ENCODE assay signal across 9 mouse cellular contexts in genomic region chr3:38220934-38221833, GRCm38 (mm10).
DNase-seq lines count a peak whose midpoint lies in the region; ATAC-seq and TF ChIP-seq lines count a peak whose summit lies in the region.
"Had no signal": no experiment of that assay in that cellular context is flagged by ENCODE, and none has a peak within 500 bp of the region (broad histone marks: within the 10 kb centered on the region; RNA-seq: fewer than 3 reads in every experiment).

No protein-coding gene starts in this region.

- no peak overlapping the region for H3K4me3 ChIP-seq in left cerebral cortex, adult 2 months
- H3K4me3 ChIP-seq in ES-E14 (ENCODE audit: insufficient read depth in 1 of 2, low read depth in 1 of 2, low read length in 2 of 2, poor library complexity in 1 of 2, severe bottlenecking in 1 of 2) = no peak overlapping the region
- H3K4me3 ChIP-seq in midbrain, embryonic 13.5 days (replicated peaks) = no peak overlapping the region
- H3K4me3 ChIP-seq: erythroblast, embryonic 14.5 days had no signal

- 54% methylated on average over 11 of the region's 11 CpGs for WGBS in midbrain, embryonic 13.5 days

- H3K9ac ChIP-seq in ES-E14 (ENCODE audit: insufficient read depth, low read depth, low read length, poor library complexity, severe bottlenecking) = no peak overlapping the region
- no peak overlapping the region for H3K9ac ChIP-seq in midbrain, embryonic 13.5 days (replicated peaks)

- ATAC-seq in midbrain, embryonic 13.5 days = peak; percentile 69; the same call in 1 of the 2 replicates
- no peak for ATAC-seq in erythroblast, adult 5-6 weeks (replicated peaks; ENCODE audit: low FRiP score, poor library complexity, severe bottlenecking)

- in situ Hi-C loops in ES-E14 (cut with MboI; ENCODE audit: low sequenced_read_pairs in 2 of 2, unreplicated experiment in 2 of 2) = no loop called here

- peak in 1 of 2 experiments; percentile 31 for DNase-seq in left cerebral cortex, adult 2 months (ENCODE audit: extremely low spot score in 1 of 2, low spot score in 2 of 2)
- DNase-seq in left cerebral cortex, adult 8-10 months (ENCODE audit: low spot score in 2 of 2) = no peak
- peak; percentile 41 for DNase-seq in ES-E14 (ENCODE audit: low read depth, low spot score)
- peak; percentile 21 for DNase-seq in cerebellum, adult 9-11 months
- DNase-seq in heart, postnatal 10 days = peak; percentile 78 to 79
- peak; percentile 49 to 65 for DNase-seq in kidney, postnatal 4 days

- no peaks in the 10 kb centered on the region for H3K27me3 ChIP-seq in midbrain, embryonic 13.5 days

- TF ChIP-seq CTCF in left cerebral cortex, adult 2 months (IDR thresholded peaks at IDR 0.05) = peak; percentile 85

- H3K36me3 ChIP-seq in ES-E14 (ENCODE audit: control insufficient read depth, insufficient read depth, low read length, poor library complexity, severe bottlenecking) = no peaks in the 10 kb centered on the region
- no peaks in the 10 kb centered on the region for H3K36me3 ChIP-seq in midbrain, embryonic 13.5 days

- no peaks in the 10 kb centered on the region for H3K4me1 ChIP-seq in ES-E14 (ENCODE audit: control insufficient read depth in 2 of 2, insufficient read depth in 2 of 2, low read length in 2 of 2, poor library complexity in 1 of 2)
- no peaks in the 10 kb centered on the region for H3K4me1 ChIP-seq in midbrain, embryonic 13.5 days (replicated peaks)

- no peak overlapping the region for H3K4me2 ChIP-seq in midbrain, embryonic 13.5 days (replicated peaks)

- no peaks in the 10 kb centered on the region for H3K9me3 ChIP-seq in ES-E14 (ENCODE audit: control insufficient read depth, insufficient read depth, low read depth, low read length)
- H3K9me3 ChIP-seq in midbrain, embryonic 13.5 days = no peaks in the 10 kb centered on the region

- H3K27ac ChIP-seq in left cerebral cortex, adult 2 months = no peak overlapping the region
- no peak overlapping the region for H3K27ac ChIP-seq in ES-E14 (ENCODE audit: insufficient read depth, low read depth, low read length, poor library complexity, severe bottlenecking)
- no peak overlapping the region for H3K27ac ChIP-seq in midbrain, embryonic 13.5 days

- intact Hi-C loops in left cerebral cortex, adult 2 months (cut with DNase I) = loop anchor here (5.0 to 10.0 kb wide), 2 partner anchors 749 to 1006 kb away; no protein-coding TSS in a partner anchor
- intact Hi-C loops in heart, postnatal 10 days (cut with DNase I) = loop anchor here (5.0 kb wide), 2 partner anchors 584 to 754 kb away; partner anchors contain the start of gene Spry1

TF ChIP-seq in ES-E14, 5 proteins besides CTCF, POLR2A, EP300 and RAD21:
- TF ChIP-seq MAFK (IDR thresholded peaks at IDR 0.05; ENCODE audit: insufficient read depth, low read depth, low read length) (no peak), ZC3H11A (IDR thresholded peaks at IDR 0.05; ENCODE audit: borderline replicate concordance, low read depth, low read length) (no peak; the same call in 1 of the 2 replicates), ZNF384 (IDR thresholded peaks at IDR 0.05; ENCODE audit: low read depth, low read length) (no peak), CHD2 (IDR thresholded peaks at IDR 0.05; ENCODE audit: low read depth, low read length) (no peak), HCFC1 (IDR thresholded peaks at IDR 0.05; ENCODE audit: borderline replicate concordance, insufficient read depth, low read length) (no peak)

Comparison
In these comparisons a context has a peak if more than half of its experiments do, and no peak if none do; other contexts are left out.
1. DNase-seq: peak in ES-E14 (single experiment), cerebellum, adult 9-11 months (single experiment), heart, postnatal 10 days (2 of 2) and kidney, postnatal 4 days (2 of 2); none in left cerebral cortex, adult 8-10 months (0 of 2).